Mouse (Mus musculus): ENCODE data around the gene Ywhab. TPM values are rescaled to one million over a fixed set of nuclear protein-coding genes. Genes with fewer than 3 reads are reported as not detected.
A peak's percentile ranks its signal among the peaks of the same experiment; 100 is the strongest.

Gene Ywhab
- polyA plus RNA-seq, 1 experiment from 2014 or later = 130 TPM

GRCm38 (mm10) chr2:164040949-164041348 lies 46.2 kb downstream of the Ywhab start:
- Histone ChIP-seq H3K9me3 (replicated peaks) (no peaks in the 10 kb centered on the region), H3K27me3 (no peaks in the 10 kb centered on the region), H3K36me3 (no peaks in the 10 kb centered on the region), H3K4me2 (no peak overlapping the region), H3K27ac (no peak overlapping the region), H3K4me3 (replicated peaks) (no peak overlapping the region), H3K9ac (no peak overlapping the region), H3K4me1 (replicated peaks) (no peaks in the 10 kb centered on the region; the same call in 1 of the 2 replicates)
- ATAC-seq (ENCODE audit: low read depth) = no peak
- 72% methylated on average over 6 of the region's 6 CpGs for WGBS (ENCODE audit: insufficient replicate concordance)
- DNase-seq = no peak

- H3K4me3 ChIP-seq (replicated peaks) = no peak overlapping the region
- no peaks in the 10 kb centered on the region for H3K27me3 ChIP-seq
- H3K9me3 ChIP-seq (replicated peaks) = no peaks in the 10 kb centered on the region
- H3K27ac ChIP-seq = no peak overlapping the region
- no peaks in the 10 kb centered on the region for H3K36me3 ChIP-seq
- DNase-seq = no peak
- no peaks in the 10 kb centered on the region; the same call in 1 of the 2 replicates for H3K4me1 ChIP-seq (replicated peaks)
- H3K9ac ChIP-seq = no peak overlapping the region
- no peak for ATAC-seq (ENCODE audit: low read depth)
- no peak overlapping the region for H3K4me2 ChIP-seq
- WGBS (ENCODE audit: insufficient replicate concordance) = 64% methylated on average over 2 of the region's 2 CpGs
Measured at GRCm38 (mm10) chr2:164041523-164041922, 46.8 kb downstream of the Ywhab start.

- WGBS (ENCODE audit: insufficient replicate concordance) = under 1% methylated on average over 16 of the region's 16 CpGs
- peak overlapping the region; percentile 35 for H3K4me3 ChIP-seq (replicated peaks)
- H3K27ac ChIP-seq = no peak overlapping the region
- no peaks in the 10 kb centered on the region for H3K9me3 ChIP-seq (replicated peaks)
- no peak overlapping the region for H3K9ac ChIP-seq
- peak overlapping the region; percentile 64 for H3K4me2 ChIP-seq
- DNase-seq (peak; percentile 45), ATAC-seq (ENCODE audit: low read depth) (peak; percentile 87)
- no peaks in the 10 kb centered on the region for H3K27me3 ChIP-seq
- H3K4me1 ChIP-seq (replicated peaks) = peaks cover 4% of the 10 kb centered on the region
- peaks cover 6% of the 10 kb centered on the region for H3K36me3 ChIP-seq
Measured at GRCm38 (mm10) chr2:164047197-164047690, 52.5 kb downstream of the Ywhab start.

GRCm38 (mm10) chr2:164053767-164054166 lies 59.0 kb downstream of the Ywhab start:
- Histone ChIP-seq H3K27me3 (no peaks in the 10 kb centered on the region), H3K9me3 (replicated peaks) (no peaks in the 10 kb centered on the region), H3K36me3 (peaks cover 63% of the 10 kb centered on the region), H3K4me3 (replicated peaks) (no peak overlapping the region), H3K9ac (no peak overlapping the region), H3K27ac (no peak overlapping the region), H3K4me1 (replicated peaks) (no peaks in the 10 kb centered on the region), H3K4me2 (no peak overlapping the region)
- no peak for ATAC-seq (ENCODE audit: low read depth)
- no peak for DNase-seq
- 73% methylated on average over 8 of the region's 8 CpGs for WGBS (ENCODE audit: insufficient replicate concordance)

- Histone ChIP-seq H3K4me3 (replicated peaks) (no peak overlapping the region), H3K27me3 (no peaks in the 10 kb centered on the region), H3K36me3 (peaks cover 72% of the 10 kb centered on the region), H3K4me1 (replicated peaks) (no peaks in the 10 kb centered on the region), H3K9ac (no peak overlapping the region), H3K27ac (no peak overlapping the region), H3K4me2 (no peak overlapping the region), H3K9me3 (replicated peaks) (no peaks in the 10 kb centered on the region)
- DNase-seq = no peak
- 87% methylated on average over 8 of the region's 8 CpGs for WGBS (ENCODE audit: insufficient replicate concordance)
- ATAC-seq (ENCODE audit: low read depth) = no peak
Measured at GRCm38 (mm10) chr2:164054671-164055070, 59.9 kb downstream of the Ywhab start.

- ATAC-seq (ENCODE audit: low read depth) = no peak
- H3K27me3 ChIP-seq = no peaks in the 10 kb centered on the region
- H3K36me3 ChIP-seq = peaks cover 90% of the 10 kb centered on the region
- DNase-seq = no peak
- H3K4me3 ChIP-seq (replicated peaks) = no peak overlapping the region
- H3K9ac ChIP-seq = no peak overlapping the region
- no peak overlapping the region for H3K27ac ChIP-seq
- 82% methylated on average over 8 of the region's 8 CpGs for WGBS (ENCODE audit: insufficient replicate concordance)
- no peaks in the 10 kb centered on the region for H3K4me1 ChIP-seq (replicated peaks)
- no peak overlapping the region for H3K4me2 ChIP-seq
- H3K9me3 ChIP-seq (replicated peaks) = no peaks in the 10 kb centered on the region
Measured at GRCm38 (mm10) chr2:164059634-164060235, 65.0 kb downstream of the Ywhab start.

Other genes with a start within 250 kb of the Ywhab start
- 5.5 and 6.6 TPM in 2 replicates for gene Ada, start 244.7 kb upstream of the Ywhab start, polyA plus RNA-seq (2015; fragmentation: Nextera tagmentation; extraction: Ambion mirVana)
- gene Ccn5, start 174.1 kb upstream of the Ywhab start, polyA plus RNA-seq (2015; fragmentation: Nextera tagmentation; extraction: Ambion mirVana) = 0.09 and 0.13 TPM in 2 replicates
- gene Kcnk15, start 141.3 kb upstream of the Ywhab start, polyA plus RNA-seq (2015; fragmentation: Nextera tagmentation; extraction: Ambion mirVana) = not detected in 2 replicates
- 0.13 and 0.15 TPM in 2 replicates for gene Rims4, start 76.3 kb upstream of the Ywhab start, polyA plus RNA-seq (2015; fragmentation: Nextera tagmentation; extraction: Ambion mirVana)
- 0.30 and 0.39 TPM in 2 replicates for gene Pabpc1l, start 30.5 kb downstream of the Ywhab start, polyA plus RNA-seq (2015; fragmentation: Nextera tagmentation; extraction: Ambion mirVana)
- gene Stk4, start 75.4 kb downstream of the Ywhab start, polyA plus RNA-seq (2015; fragmentation: Nextera tagmentation; extraction: Ambion mirVana) = 14.8 and 17.9 TPM in 2 replicates
- gene Tomm34, start 76.2 kb downstream of the Ywhab start, polyA plus RNA-seq (2015; fragmentation: Nextera tagmentation; extraction: Ambion mirVana) = 26.1 and 28.6 TPM in 2 replicates
- gene Kcns1, start 176.2 kb downstream of the Ywhab start, polyA plus RNA-seq (2015; fragmentation: Nextera tagmentation; extraction: Ambion mirVana) = not detected in 2 replicates
- not detected in 2 replicates for gene Wfdc5, start 187.8 kb downstream of the Ywhab start, polyA plus RNA-seq (2015; fragmentation: Nextera tagmentation; extraction: Ambion mirVana)
- not detected in 2 replicates for gene Wfdc12, start 195.6 kb downstream of the Ywhab start, polyA plus RNA-seq (2015; fragmentation: Nextera tagmentation; extraction: Ambion mirVana)
- gene Wfdc15a, start 205.2 kb downstream of the Ywhab start, polyA plus RNA-seq (2015; fragmentation: Nextera tagmentation; extraction: Ambion mirVana) = not detected in 2 replicates
- gene Wfdc15b, start 226.7 kb downstream of the Ywhab start, polyA plus RNA-seq (2015; fragmentation: Nextera tagmentation; extraction: Ambion mirVana) = 0.34 TPM in 1 of 2 replicates, not detected in the other
- not detected in 2 replicates for gene Svs2, start 243.5 kb downstream of the Ywhab start, polyA plus RNA-seq (2015; fragmentation: Nextera tagmentation; extraction: Ambion mirVana)